Mouse (Mus musculus) testis, postnatal 10 days (tissue): ENCODE data around the gene Plekhj1.

Experiments used
- DNase-seq: peaks from one replicate; pipeline ENCODE4 v3.0.0; 2021; ENCODE audit warnings: low spot score

The Plekhj1 gene

DNA sequence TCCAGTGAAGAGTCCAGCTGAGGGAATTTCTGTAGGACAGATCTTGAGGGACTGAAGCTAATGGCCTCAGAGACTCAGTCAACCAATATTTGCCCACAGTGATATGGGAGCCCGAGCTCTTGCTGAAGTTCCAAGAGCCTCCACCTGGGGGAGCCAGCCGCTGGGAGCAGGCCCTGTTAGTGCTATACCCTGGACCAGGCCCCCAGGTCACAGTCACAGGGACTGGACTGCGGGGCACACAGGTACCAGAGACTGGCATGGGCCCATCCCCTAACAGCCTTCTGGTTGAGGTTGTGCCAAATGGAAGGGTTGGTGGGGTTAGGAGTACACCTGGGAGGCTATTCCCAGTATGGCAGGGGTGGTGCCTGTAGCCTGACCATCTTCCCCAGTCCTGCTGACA, 7.5 kb upstream of the Plekhj1 start:
- DNase-seq: peak; percentile 96

DNA sequence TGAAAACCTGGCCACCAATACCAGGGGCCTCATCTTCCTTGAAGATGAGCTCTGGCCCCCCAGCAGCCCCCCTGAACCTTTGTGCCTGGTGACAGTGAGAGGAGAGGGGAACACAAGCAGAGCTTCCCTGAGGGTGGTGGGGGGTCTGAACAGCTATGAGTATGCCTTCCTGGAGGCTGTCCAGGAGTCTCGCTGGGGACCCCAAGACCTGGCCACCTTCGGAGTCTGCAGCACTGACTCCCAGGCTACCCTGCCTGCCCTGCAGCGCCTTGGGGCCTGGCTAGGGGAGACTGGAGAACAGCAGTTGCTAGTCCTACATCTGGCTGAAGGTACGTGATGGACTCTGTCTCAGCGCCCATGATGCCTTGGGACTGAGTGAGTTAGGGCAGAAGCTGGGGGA, 6.9 kb upstream of the Plekhj1 start:
- no peak for DNase-seq

DNA sequence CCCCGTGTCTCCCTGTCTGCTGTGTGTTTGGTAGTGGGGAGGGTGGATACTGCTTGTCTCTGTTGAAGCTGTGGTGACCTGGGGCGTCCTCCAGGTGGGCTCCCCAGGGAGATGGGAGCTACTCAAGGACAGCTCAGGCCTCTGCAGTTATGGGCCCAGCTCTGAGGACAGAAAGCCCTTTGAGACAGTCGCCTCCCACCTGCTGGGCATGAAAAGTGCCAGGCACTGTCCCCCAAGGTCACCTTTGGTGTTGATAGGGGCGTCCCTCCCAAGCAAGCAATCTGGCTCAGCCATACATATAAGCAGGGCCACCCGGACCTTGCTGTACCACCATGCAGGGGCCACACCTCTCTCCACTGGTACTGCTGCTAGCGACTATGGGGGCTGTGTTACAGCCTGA, 6.5 kb upstream of the Plekhj1 start, which contains the start of gene Amh:
TSS of gene Amh (plus strand) at position 328 of the 400 bp plus-strand sequence.
- peak; percentile 69 for DNase-seq

DNA sequence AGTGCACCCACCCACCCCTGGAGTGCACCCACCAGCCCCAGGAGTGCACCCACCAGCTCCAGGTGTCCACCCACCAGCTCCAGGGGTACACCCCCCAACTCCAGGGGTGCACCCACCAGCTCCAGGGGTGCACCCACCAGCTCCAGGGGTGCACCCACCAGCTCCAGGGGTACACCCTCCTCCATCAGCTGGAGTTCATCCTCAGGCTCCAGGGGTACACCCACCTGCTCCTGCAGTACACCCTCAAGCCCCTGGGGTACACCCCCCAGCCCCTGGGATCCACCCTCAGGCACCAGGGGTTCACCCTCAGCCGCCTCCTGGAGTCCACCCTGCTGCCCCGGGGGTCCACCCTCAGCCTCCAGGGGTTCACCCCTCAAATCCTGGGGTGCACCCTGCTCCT, 5.9 kb upstream of the Plekhj1 start:
- DNase-seq: no peak

DNA sequence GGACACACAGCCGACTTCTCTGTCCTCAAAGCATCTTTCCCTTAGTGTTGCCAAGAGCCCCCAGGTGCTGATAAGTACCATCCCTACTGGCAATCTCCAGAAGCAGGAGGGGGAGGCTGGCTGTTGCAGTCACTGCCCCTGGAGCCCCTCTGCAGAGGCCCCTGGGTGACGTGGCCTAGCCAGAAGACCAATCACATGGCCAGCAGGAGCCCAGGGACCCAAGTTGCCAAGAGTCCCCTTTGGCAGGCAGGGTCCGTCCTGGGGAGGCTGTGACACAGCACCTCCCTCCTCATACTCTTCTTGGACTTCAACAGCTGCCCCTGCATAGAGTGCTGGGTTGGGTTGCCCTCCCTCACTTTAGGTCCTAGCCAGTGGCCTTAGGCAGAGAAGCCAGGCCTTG, 4.6 kb upstream of the Plekhj1 start:
- no peak for DNase-seq

DNA sequence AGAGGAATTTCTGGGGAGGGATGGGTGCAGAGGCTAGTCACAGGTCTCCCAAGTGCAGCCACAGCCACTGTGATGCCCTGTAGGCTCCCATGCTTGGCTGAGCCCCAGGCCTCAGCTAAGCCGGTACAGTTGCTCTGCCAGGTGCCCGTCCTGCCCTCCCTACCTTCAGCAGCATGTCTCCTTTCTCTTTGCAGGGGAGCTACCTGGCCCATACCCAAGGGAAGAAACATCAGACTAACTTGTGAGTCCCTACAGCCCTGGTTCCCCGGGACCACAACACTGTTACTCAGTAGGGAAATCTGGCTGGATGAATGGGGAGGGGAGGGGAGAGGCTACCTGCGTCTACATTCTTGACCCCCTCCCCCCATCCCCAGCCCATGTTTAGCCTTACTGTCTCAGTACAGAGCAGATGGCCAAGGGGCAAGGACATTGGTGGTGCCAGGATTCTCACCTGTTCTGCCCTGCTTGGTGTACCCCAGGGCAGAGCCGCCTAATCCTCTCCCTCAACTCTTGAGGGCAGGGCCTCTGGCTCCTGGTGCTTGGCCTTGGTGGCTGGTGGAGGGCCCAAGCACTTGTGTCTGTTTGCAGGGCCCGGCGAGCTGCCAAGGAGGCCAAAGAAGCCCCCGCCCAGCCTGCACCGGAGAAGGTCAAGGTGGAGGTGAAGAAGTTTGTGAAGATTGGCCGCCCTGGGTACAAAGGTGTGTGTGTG, 3.9 kb upstream of the Plekhj1 start:
- peak; percentile 78 for DNase-seq

DNA sequence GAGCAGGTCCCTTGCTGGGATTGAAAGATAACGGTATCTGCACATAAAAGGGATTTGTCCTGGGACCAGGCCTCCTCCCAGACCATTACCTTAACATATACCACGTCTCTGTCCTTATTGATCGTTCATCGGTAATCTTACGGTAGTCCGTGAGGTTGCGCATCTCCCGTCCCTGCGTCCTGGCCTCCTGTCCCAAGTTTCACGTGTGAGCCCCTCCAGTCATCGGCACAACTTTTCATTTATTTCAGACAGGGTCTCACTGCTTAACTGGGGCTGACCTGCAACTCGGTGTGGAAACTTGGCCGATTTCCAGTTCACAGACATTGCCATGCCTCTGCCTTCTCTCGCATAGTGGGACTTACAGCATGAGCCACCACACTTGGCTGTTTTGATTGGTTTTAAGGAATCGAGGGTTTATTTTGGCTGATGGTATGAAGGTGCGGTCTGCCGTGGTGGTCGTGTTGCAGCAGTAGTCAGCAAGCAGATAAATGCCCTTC, 692 bp upstream of the Plekhj1 start:
- no peak for DNase-seq

DNA sequence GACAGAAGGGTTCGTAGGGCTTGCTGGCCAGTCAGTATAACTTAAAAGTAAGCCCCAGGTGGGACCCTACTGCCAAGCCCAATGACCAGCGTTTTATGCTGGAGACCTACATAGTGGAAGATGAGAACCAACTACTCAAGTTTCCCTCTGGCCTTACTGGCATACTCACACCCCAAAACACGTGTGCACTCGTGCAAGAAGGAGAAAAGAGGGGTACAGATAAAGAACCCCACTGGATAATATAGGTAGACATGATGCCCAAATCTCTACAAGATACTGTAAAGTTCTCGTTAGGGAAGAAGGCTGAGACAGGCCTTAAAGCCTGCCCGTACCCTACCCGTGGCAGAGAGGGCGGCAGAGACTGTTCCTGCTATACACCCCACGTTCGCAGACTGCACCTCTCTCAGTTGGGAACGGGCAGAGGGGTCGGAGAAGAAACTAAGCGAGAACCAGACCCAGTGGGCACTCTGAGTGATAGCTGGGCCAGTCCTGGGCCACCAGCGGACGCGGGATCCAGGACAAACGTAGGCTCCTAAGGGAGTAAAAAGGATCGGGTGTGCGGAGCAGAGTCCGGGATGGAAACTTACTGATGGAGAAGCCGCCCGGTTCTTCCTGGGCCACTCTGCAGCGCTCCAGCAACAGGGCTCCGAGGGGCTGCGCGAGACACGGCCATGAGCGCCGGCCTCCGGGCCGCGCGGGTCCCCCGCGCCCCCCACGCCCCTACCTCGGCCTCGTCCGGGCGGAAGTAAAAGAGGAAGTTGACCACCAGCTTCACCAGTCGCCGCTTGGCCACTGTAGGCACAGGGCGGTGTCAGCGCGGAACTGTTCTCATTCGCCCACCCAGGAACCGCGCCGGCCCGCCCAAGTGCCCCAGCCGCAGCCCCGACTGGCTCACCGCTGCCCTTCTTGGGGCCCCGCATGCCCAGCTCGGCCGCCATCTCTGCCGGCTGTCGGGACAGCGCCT, 958 bp downstream of the Plekhj1 start:
- DNase-seq: no peak

DNA sequence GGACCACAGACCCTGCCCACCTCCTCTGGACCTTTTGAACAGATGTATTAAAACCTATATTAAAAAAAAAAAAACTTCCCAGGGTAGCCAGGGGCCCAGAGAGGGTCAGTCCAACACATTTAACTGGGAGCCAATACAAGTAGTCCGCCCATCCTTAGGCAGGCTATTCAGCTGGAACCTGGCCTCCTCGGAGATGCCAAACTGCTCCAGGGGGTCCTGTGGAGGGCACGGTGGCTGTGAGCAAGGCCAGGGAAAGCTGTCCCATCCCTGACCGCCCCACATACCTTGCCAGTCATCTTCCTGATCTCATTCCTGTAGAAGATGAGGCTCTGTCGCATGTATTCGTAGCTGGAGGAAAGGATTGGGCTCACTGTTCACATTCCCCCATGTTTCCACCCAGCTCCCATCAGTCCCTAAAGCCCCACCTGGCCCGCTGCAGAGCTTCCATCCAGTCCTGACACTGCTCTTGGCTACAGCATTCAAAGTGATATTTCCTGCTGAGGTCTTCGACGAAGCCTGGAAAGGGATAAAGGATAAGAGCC, 2.0 kb downstream of the Plekhj1 start:
- no peak for DNase-seq

DNA sequence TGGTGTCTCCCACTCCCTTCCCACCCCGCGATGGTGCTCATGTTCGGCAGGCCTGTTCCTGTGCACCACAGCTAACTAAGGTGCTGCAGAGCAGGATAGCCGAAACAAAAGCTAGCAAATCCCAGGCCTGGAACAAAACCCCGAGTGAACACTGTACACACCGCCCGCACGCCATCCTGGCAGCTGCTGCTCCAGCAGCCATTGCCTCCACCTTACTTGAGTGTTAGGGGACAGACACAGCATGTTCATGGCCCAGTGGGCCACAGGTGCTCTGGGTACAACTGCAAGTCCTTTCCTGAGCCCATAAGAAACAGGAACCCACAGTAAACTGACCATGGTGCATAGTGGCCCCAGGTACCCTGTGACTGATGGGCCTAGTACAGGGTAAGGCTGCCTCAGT, 3.7 kb downstream of the Plekhj1 start:
- no peak for DNase-seq

DNA sequence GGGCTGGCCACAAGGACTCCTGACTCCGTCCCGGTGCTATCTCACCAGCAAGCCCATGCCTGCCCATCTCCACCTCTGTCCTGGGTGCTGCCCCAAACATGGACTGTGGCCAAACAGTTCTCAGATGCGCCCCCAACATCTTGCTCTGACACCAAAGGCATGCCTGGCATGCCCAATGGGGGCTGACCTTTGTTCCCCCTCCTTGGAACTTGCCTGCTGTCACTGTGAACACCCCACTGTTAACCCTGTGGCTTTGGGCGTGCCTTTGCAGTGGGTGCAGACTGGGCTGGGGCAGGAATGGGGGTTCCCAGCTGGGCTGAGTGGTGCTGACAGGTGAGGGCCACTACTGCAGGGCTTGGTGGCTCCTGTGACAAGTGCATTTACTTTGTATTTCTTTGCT, 4.6 kb downstream of the Plekhj1 start:
- no peak for DNase-seq

DNA sequence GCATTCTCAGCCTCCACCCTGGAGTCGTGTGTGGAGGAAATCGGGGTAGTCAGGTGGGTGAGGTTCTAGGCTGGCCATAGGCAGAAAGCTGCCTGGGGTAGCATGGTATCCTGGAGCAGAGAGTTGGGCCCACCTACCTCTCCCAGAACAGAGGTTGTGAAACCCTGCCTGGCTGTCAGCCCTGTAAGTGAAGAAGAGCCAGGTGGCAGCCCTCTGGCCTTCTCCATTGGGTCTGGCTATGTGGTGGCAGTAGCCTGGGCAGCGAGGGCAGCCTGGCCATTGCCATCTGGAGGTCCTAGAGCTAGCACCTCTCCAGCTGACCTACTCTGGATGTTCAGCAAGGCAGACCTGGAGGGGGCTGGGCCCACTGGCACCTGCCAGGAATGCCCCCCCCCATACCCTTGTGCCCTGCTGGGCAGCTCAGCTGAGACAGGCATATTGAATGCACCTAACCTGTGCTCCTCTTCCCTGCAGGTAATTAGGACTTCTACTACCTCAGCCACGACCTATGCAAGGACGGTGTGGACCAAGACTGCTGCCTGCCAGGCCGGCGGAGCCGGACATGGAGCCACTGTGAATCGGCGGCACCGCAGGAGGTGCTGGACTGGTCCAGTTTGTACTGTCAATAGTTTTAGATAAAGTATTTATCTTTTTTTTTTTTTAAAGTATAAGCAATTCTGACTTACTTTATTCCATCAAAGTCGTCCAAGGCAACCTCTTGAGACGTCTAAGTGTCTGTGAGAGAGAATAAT, 5.2 kb downstream of the Plekhj1 start:
- no peak for DNase-seq

DNA sequence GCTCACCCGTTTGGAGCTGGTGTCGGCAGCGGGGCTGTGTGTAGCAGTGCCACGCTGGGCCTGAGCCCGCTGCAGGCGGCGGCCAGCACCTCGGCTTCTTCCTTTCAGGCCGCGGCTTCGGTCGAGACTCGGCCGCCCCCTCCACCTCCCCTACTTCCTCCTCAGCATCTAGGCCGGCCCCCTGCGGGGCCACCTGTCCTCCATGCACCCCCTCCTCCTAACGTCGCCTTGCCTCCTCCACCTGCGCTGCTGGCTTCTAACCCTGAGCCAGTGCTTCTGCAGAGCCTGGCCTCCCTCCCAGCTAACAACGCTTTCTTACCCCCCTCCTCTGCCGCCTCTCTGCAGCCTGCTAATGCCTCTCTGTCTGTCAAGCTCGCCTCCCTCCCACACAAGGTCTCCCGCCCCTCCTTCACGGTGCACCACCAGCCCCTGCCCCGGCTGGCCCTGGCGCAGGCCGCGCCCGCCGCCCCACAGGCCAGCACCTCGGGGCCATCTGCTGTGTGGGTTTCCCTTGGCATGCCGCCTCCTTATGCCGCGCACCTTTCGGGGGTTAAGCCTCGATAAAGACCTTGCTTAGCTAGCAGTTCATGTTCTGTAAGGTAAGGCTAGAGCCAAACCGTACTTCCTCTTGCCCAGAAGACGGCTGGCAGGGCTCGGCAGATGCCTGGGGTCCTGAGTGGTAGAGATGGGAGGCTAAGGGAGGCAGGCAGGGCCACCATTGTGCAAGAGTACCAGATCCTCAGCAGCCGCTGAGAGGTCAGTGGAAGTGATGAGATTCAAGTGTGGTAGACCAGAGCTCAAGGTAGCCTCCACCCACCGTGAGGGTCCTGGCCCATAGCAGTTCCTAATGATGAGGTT, 6.0 kb downstream of the Plekhj1 start:
- DNase-seq: peak; percentile 66

DNA sequence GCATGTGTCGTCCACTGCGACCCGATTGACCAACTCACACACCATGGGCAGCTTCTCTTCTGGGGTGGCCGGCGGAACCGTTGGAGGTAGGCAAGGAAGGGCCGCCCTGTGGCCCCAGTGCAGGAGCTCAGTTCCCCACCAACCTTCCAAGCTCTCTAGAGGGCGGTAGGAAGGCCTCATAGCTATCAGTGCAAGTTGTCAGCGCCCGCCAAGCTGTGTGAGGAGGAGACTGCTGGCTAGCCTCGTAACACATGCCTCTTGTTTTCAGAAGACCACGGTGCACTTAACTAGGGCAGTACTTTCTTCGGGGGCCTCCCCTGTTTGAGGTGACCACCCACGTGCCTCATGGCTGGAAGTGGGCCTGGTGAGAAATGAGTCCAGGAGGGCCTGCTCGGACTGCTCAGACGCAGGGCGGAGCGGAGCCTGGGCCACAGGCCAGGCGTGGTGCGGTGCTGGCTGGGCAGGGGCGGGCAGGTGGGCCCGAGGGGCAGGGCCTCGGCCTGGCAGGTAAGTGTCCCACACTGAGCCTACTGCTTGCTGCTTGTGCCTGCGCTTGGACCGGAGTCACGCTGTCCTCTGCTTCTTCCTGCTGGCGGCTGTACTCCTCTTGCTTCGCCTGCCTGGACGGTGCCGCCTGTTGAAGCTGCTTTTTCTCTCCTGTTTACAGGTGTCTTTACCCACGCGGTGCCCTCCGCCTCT, 6.8 kb downstream of the Plekhj1 start:
- DNase-seq: no peak

DNA sequence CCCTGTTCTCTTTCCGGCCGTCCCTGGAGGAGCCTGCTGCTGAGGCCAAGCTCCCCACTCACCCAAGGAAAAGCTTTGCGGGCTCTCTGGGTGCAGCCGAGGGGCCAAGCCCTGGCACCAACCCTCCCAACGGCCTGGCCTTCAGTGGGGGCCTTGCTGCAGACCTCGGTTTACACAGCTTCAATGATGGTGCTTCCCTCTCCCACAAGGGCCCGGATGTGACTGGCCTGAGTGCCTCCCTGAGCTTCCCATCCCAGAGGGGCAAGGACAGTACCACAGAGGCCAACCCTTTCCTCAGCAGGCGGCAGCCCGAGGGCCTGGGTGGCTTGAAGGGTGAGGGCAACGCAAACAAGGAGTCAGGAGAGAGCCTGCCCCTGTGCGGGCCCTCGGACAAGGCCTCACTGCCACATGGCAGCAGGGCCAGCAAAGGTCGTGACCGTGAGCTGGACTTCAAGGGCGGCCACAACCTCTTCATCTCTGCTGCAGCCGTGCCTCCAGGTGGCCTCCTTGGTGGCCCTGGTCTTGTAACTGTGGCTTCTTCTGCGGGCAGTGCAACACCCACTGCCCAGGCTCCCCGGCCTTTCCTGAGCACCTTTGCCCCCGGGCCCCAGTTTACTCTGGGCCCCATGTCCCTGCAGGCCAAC, 7.5 kb downstream of the Plekhj1 start:
- no peak for DNase-seq

DNA sequence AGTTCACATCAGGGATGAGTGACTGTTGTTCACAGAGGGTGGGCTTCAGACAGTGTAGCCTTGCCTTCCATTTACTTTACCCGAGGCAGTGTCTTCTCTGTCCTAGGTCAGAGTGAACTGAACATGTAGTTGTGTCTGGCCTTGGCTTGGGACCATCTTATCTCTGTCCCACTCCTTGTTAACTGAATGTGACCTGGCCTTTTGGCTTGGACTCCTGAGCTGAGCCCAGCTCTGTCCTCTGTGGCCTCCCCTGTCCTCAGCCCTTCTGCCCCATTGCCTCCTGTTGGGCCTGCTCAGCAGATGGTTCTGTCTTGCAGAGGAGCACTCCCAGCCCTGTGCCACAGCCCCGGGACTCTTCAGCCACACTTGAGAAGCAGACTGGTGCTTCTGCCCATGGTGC, 10.9 kb downstream of the Plekhj1 start:
- no peak for DNase-seq

DNA sequence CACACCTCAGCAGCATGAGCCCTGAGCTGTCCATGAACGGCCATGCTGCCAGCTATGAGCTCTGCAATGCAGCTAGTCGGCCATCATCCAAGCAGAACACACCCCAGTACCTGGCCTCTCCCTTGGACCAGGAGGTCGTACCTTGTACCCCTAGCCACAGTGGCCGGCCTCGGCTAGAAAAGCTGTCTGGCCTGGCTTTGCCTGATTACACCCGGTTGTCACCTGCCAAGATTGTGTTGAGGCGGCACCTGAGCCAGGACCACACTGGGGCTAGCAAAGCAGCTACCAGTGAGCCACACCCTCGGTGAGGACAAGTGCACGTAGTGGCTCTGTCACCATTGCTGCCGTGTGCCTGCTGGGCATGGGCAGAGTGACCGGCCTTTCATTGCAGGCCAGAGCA, 12.5 kb downstream of the Plekhj1 start:
- no peak for DNase-seq

DNA sequence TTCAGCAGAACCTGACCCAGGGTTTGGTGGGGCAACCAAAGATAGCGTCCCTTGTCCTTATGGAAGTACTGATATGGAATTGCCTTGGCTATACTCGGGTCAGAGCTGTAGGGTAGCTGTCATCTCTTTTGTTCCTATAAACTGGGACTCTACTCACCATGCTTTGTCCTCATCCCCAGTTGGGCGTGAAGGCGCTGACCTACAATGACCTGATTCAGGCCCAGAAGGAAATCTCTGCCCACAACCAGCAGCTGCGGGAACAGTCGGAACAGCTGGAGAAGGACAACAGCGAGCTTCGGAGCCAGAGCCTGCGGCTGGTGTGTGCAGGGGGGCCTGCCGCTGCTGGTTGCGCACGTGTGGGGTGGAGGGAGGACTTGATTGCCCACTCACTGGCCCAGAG, 13.6 kb downstream of the Plekhj1 start:
- no peak for DNase-seq

DNA sequence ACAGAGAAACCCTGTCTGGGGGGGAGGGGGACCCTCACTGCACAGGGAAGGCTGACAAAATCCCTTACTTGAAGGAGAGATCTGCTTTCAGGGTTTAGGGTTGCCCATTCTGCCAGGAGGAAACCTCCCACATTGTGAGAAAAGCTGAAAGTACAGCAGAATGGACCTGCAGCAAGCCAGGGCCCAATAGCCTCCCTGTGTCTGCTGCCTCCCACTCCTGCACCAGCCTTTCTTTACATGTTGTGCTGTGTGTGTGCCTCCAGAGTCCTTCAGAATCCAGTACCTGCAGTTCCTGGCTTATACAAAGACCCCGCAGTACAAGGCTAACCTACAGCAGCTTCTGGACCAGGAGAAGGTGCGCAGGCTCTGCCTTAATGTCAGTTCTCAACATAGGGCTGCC, 14.1 kb downstream of the Plekhj1 start:
- DNase-seq: no peak

DNA sequence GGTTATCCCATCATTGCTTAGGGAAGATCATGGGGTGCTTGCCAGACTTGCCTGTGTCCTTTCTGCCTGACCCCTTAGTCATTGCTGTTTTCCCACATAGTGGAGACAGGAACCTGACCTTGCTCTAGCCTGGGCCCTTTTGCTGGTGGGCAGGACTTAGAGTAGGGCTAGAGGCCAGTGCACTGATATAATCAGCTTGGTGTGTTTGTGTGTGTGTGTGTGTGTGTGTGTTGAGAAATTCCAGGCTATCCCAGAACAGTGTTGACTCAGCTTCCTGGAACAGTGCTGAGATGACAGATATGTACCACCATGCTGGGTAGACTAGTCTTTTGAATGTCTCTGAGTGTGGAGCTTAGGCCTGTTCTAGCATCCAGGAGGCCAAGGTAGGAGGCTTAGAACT, 18.9 kb downstream of the Plekhj1 start:
- DNase-seq: no peak
